Mouse (Mus musculus) ES-Bruce4 (cell line): ENCODE results near the gene Mog. TPM values are rescaled to one million over a fixed set of nuclear protein-coding genes. Genes with fewer than 3 reads are reported as not detected.

Source experiments
- H3K27ac ChIP-seq: 2 replicates; pipeline ENCODE4 v1.5.1; 2012; ENCODE audit warnings: low read length, inconsistent platforms; ENCODE audit not compliant: insufficient read depth
- H3K27me3 ChIP-seq: 2 replicates; pipeline ENCODE4 v1.6.1; 2012; ENCODE audit warnings: mild to moderate bottlenecking, low read length, inconsistent platforms; ENCODE audit not compliant: control insufficient read depth, poor library complexity, insufficient read depth, severe bottlenecking
- H3K36me3 ChIP-seq: 2 replicates; pipeline ENCODE4 v1.6.1; 2012; ENCODE audit warnings: inconsistent platforms, mild to moderate bottlenecking, low read length, moderate library complexity; ENCODE audit not compliant: control insufficient read depth, poor library complexity, insufficient read depth, severe bottlenecking
- H3K4me1 ChIP-seq: one replicate; pipeline ENCODE4 v1.8.1; 2011; ENCODE audit warnings: low read length; ENCODE audit not compliant: control insufficient read depth, insufficient read depth
- H3K4me3 ChIP-seq: 2 replicates; pipeline ENCODE4 v1.5.1; 2011; ENCODE audit warnings: low read depth, mild to moderate bottlenecking, low read length
- H3K9ac ChIP-seq: 2 replicates; pipeline ENCODE4 v1.6.1; 2012; ENCODE audit warnings: low read depth, mild to moderate bottlenecking, inconsistent platforms; ENCODE audit not compliant: poor library complexity, severe bottlenecking
- H3K9me3 ChIP-seq: replicated peaks from 2 replicates; pipeline ENCODE4 v1.6.1; 2012; ENCODE audit warnings: mild to moderate bottlenecking, low read length, inconsistent platforms; ENCODE audit not compliant: control insufficient read depth, poor library complexity, insufficient read depth, severe bottlenecking
- CTCF ChIP-seq: IDR thresholded peaks from one replicate; pipeline ENCODE4 v1.8.1; 2011; ENCODE audit warnings: low read depth, low read length
- EP300 ChIP-seq: IDR thresholded peaks from 2 replicates; pipeline ENCODE4 v1.6.1; 2011; ENCODE audit warnings: low read depth, low read length; ENCODE audit not compliant: insufficient read depth
- POLR2A ChIP-seq: IDR thresholded peaks from one replicate; pipeline ENCODE4 v1.8.1; 2011; ENCODE audit warnings: low read length; ENCODE audit not compliant: insufficient read depth
- polyA plus RNA-seq: library from polyadenylated mRNA; stranded (reverse); fragments of >200 nt; gene quantifications from 2 replicates; pipeline ENCODE4 v1.2.4, GENCODE M21; 2011; ENCODE audit warnings: low read depth; ENCODE audit not compliant: missing spikeins, insufficient read depth, insufficient read length

Gene Mog
- polyA plus RNA-seq, 1 experiment, result not detected

DNA sequence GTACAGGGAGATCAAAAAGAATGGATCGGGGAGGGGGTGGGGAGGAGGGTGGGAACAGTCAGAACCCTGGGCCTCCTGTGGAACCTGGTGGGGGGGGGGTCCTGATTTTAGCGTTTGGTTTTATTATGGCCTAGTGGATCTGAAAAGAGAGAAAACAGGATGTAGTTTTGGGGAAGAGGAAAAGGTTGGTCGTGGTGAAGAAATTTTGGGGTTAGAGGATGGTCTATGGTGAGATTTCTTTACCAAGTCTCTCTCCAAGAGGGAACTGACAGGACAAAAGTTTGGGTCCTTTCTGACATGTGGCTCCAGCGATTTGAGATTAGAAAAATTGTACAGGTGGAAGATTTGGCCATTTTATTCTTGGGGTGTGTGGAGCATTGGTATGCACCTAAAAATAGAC, 28.5 kb upstream of the Mog start:
- Histone ChIP-seq H3K27me3 (no peaks in the 10 kb centered on the region), H3K36me3 (peaks cover 60% of the 10 kb centered on the region), H3K4me1 (peaks cover 3% of the 10 kb centered on the region), H3K4me3 (peak overlapping the region; percentile 92; the same call in 1 of the 2 replicates), H3K27ac (no peak overlapping the region), H3K9ac (peak overlapping the region; percentile 97; the same call in 1 of the 2 replicates), H3K9me3 (no peaks in the 10 kb centered on the region)
- TF ChIP-seq EP300 (no peak), CTCF (no peak), POLR2A (no peak)

- H3K9ac ChIP-seq, result peak overlapping the region; percentile 97
- peak overlapping the region; percentile 92 for H3K4me3 ChIP-seq
- H3K4me1 ChIP-seq, result peaks cover 2% of the 10 kb centered on the region
- no peaks in the 10 kb centered on the region for H3K27me3 ChIP-seq
- no peak overlapping the region for H3K27ac ChIP-seq
- H3K9me3 ChIP-seq, result no peaks in the 10 kb centered on the region
- TF ChIP-seq EP300 (no peak), CTCF (no peak), POLR2A (no peak)
- H3K36me3 ChIP-seq, result peaks cover 51% of the 10 kb centered on the region
Observed at GRCm38 (mm10) chr17:37050876-37051275, 27.7 kb upstream of the Mog start.

DNA sequence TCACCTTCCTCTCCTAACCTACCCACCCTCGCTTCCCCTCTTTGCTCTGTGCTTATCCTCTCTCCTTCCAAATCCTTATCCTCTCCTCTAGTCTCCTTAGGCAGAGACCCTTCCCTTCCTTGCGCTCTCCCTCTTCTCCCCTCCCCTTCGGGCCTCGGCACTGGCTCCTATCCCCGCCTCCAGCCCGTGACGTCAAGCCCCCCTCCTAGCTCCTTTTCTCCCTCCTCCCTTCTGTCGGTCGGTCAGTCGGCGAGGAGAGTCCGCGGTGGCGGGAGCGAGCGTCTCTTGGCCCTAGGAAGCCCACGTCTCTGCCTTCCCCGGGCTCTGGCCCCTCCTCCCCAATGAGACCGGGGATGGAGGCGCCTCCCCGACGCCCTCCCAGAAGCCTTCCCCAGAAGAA, 27.2 kb upstream of the Mog start:
- Histone ChIP-seq H3K27me3 (no peaks in the 10 kb centered on the region), H3K9me3 (no peaks in the 10 kb centered on the region), H3K4me3 (peak overlapping the region; percentile 92), H3K36me3 (peaks cover 47% of the 10 kb centered on the region), H3K4me1 (no peaks in the 10 kb centered on the region), H3K9ac (peak overlapping the region; percentile 97), H3K27ac (peak overlapping the region; percentile 58)
- TF ChIP-seq POLR2A (peak; percentile 73), CTCF (no peak)

DNA sequence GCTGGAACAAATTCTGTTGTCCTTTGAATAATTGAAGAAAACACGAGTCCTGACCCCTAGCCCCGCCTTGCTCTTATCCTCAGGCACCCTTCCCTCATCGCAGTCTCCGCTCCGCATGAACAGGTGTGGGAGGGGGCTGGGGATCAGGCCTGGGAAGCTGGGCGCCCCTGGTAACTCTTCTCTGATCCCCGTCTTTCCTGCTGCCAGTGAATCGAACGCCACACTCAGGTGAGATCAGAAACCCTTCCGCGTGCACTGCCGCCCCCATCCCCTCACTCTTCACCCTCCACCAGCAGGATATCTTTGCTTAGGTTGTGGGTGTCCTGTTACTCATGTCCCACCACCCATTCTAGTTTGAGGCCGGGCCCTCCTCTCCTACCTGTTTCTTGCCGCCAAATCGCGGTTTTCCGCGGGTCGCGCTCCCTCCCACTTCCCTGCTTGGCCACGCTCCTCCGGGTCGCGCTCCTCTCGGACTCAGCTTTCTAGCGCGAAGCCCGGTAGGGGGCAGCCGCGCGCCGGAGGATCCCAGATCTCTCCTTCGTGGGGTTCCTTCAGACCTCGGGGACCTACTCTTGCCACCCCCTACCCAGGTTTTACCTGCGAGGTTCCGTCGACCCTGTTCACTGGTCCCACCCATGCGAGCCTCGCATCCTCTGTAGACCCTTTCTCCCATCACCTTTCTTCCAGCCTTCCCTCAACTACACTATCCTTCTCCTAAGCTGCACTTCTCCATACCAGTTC, 26.5 kb upstream of the Mog start:
- Histone ChIP-seq H3K36me3 (peaks cover 40% of the 10 kb centered on the region), H3K4me3 (peak overlapping the region; percentile 92), H3K9me3 (no peaks in the 10 kb centered on the region), H3K9ac (peak overlapping the region; percentile 97), H3K4me1 (no peaks in the 10 kb centered on the region), H3K27me3 (no peaks in the 10 kb centered on the region), H3K27ac (peak overlapping the region; percentile 58)
- no peak for TF ChIP-seq POLR2A
- TF ChIP-seq CTCF, result peak; percentile 55

DNA sequence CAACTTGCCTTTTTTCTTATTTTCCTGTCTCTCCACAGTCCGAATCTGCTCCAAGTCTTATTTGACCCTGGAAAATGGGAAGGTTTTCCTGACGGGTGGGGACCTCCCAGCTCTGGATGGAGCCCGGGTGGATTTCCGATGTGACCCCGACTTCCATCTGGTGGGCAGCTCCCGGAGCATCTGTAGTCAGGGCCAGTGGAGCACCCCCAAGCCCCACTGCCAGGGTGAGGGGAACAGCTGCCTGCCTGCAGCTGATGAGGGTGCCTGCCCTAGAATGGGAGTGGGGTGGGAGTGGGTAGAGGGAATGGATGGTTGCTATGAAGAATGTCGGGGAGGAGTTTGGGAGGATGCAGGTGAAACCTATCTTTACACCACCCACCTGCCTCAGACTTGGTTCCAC, 25.2 kb upstream of the Mog start:
- no peak for TF ChIP-seq CTCF
- no peak for TF ChIP-seq EP300
- TF ChIP-seq POLR2A, result no peak
- H3K27ac ChIP-seq, result peak overlapping the region; percentile 4; the same call in 1 of the 2 replicates
- peak overlapping the region; percentile 56 for H3K4me3 ChIP-seq
- peak overlapping the region; percentile 97 for H3K9ac ChIP-seq
- H3K27me3 ChIP-seq, result no peaks in the 10 kb centered on the region
- H3K9me3 ChIP-seq, result no peaks in the 10 kb centered on the region
- H3K36me3 ChIP-seq, result peaks cover 27% of the 10 kb centered on the region
- H3K4me1 ChIP-seq, result no peaks in the 10 kb centered on the region

DNA sequence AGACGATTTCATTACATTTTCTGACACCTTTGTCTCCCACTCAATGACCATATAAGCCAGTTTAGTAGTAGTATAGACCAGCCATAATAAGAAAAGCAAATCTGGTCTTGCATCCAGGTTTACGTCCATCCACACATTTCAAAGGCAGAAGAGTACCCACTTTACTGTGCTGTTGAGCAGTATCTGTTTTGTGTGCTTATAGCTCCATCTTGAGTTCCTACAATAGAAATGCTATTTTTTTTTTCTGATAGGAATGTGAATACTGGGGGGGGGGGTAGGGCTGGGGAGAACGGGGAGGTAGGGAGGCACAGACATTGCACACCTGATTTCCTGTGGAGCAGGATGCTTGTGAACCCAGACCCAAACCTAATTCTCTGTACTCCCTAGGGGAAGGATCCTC, 24.8 kb upstream of the Mog start:
- no peak for TF ChIP-seq EP300
- TF ChIP-seq POLR2A, result no peak
- no peak for TF ChIP-seq CTCF
- Histone ChIP-seq H3K27ac (peak overlapping the region; percentile 4; the same call in 1 of the 2 replicates), H3K36me3 (peaks cover 23% of the 10 kb centered on the region), H3K27me3 (no peaks in the 10 kb centered on the region), H3K4me1 (no peaks in the 10 kb centered on the region), H3K4me3 (peak overlapping the region; percentile 56; the same call in 1 of the 2 replicates), H3K9ac (peak overlapping the region; percentile 97), H3K9me3 (no peaks in the 10 kb centered on the region)
